Comparison of ENCODE assay signal across 9 mouse cellular contexts in the genomic region with DNA sequence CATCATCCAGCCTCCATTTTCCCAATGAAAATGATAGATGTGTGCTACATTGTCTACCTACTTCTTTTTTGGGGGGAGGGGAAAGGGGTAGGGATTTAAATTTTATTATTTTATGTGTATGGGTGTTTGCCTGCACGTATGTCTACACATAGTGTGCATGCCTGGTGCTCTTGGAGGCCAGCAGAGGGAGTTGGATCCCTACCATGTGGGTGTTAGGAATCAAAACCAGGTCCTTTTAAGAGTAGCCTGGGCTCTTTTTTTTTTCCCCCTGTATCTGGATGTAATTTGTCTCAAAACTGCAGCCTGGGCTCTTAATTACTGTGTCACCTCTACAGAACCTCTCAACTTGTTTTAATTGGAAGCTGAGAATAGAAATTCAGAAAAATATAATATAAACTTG.
DNase-seq lines count a peak whose midpoint lies in the region; ATAC-seq and TF ChIP-seq lines count a peak whose summit lies in the region.
"Had no signal": no experiment of that assay in that cellular context is flagged by ENCODE, and none has a peak within 500 bp of the region (broad histone marks: within the 10 kb centered on the region; RNA-seq: fewer than 3 reads in every experiment).

No protein-coding gene starts in this region.

- no peaks in the 10 kb centered on the region for H3K27me3 ChIP-seq in kidney, postnatal 0 days (ENCODE audit: insufficient read depth, low read length)
- no peaks in the 10 kb centered on the region for H3K27me3 ChIP-seq in kidney, embryonic 16.5 days (ENCODE audit: insufficient read depth, low read length)
- H3K27me3 ChIP-seq: limb, embryonic 15.5 days had no signal

- ATAC-seq in kidney, postnatal 0 days (replicated peaks; ENCODE audit: low FRiP score, low read depth) = no peak
- no peak for ATAC-seq in kidney, embryonic 16.5 days (ENCODE audit: low FRiP score, low TSS enrichment)

- no peak overlapping the region for H3K4me3 ChIP-seq in kidney, postnatal 0 days (replicated peaks; ENCODE audit: low read depth, low read length)
- no peak overlapping the region for H3K4me3 ChIP-seq in kidney, embryonic 16.5 days (ENCODE audit: low read length)
- H3K4me3 ChIP-seq: limb, embryonic 15.5 days had no signal

- no peaks in the 10 kb centered on the region for H3K4me1 ChIP-seq in kidney, postnatal 0 days (replicated peaks; ENCODE audit: insufficient read depth, low read length)
- no peaks in the 10 kb centered on the region for H3K4me1 ChIP-seq in kidney, embryonic 16.5 days (ENCODE audit: insufficient read depth, low read length)
- H3K4me1 ChIP-seq: limb, embryonic 15.5 days had no signal

- no peak overlapping the region for H3K4me2 ChIP-seq in kidney, postnatal 0 days (ENCODE audit: low read length)
- H3K4me2 ChIP-seq in kidney, embryonic 16.5 days (replicated peaks; ENCODE audit: low read depth, low read length) = no peak overlapping the region
- H3K4me2 ChIP-seq: limb, embryonic 15.5 days had no signal

- DNase-seq in adrenal gland, adult 2 months = peak; percentile 30
- no peak for DNase-seq in adrenal gland, postnatal 4 days (ENCODE audit: low spot score in 2 of 2)
- peak; percentile 21 for DNase-seq in kidney, postnatal 0 days (ENCODE audit: low spot score)
- DNase-seq in NIH3T3 (ENCODE audit: low read depth) = peak; percentile 47
- DNase-seq in lung, postnatal 10 days = peak; percentile 9
- DNase-seq in layer of hippocampus, postnatal 36 days = no peak
- no peak for DNase-seq in left cerebral cortex, postnatal 25 days (ENCODE audit: low spot score in 2 of 2)

- no peaks in the 10 kb centered on the region; the same call in 1 of the 2 replicates for H3K36me3 ChIP-seq in kidney, postnatal 0 days (ENCODE audit: insufficient read depth, low read length)
- peaks cover 6% of the 10 kb centered on the region; the same call in 1 of the 2 replicates for H3K36me3 ChIP-seq in kidney, embryonic 16.5 days (ENCODE audit: insufficient read depth, low read length)

- intact Hi-C loops in left cerebral cortex, postnatal 25 days (cut with DNase I) = no loop called here

- H3K9ac ChIP-seq in kidney, postnatal 0 days (ENCODE audit: low read depth, low read length) = no peak overlapping the region
- no peak overlapping the region for H3K9ac ChIP-seq in kidney, embryonic 16.5 days (replicated peaks; ENCODE audit: low read length)
- H3K9ac ChIP-seq: limb, embryonic 15.5 days had no signal

- H3K27ac ChIP-seq in kidney, postnatal 0 days = no peak overlapping the region
- H3K27ac ChIP-seq in kidney, embryonic 16.5 days (ENCODE audit: low read length) = no peak overlapping the region
- H3K27ac ChIP-seq: limb, embryonic 15.5 days had no signal

- WGBS in kidney, postnatal 0 days = 65% methylated on average over 1 of the region's 1 CpGs
- 84% methylated on average over 1 of the region's 1 CpGs for WGBS in kidney, embryonic 16.5 days

- TF ChIP-seq CTCF in kidney, postnatal 0 days (IDR thresholded peaks at IDR 0.05; ENCODE audit: low read depth) = peak; percentile 49; the same call in 1 of the 2 replicates

- no peaks in the 10 kb centered on the region for H3K9me3 ChIP-seq in kidney, postnatal 0 days (replicated peaks; ENCODE audit: low read length)
- H3K9me3 ChIP-seq in kidney, embryonic 16.5 days (ENCODE audit: low read length) = no peaks in the 10 kb centered on the region
- H3K9me3 ChIP-seq: limb, embryonic 15.5 days had no signal

Comparison
In these comparisons a context has a peak if more than half of its experiments do, and no peak if none do; other contexts are left out.
1. DNase-seq: peak in adrenal gland, adult 2 months (single experiment), kidney, postnatal 0 days (single experiment), NIH3T3 (single experiment) and lung, postnatal 10 days (single experiment); none in adrenal gland, postnatal 4 days (0 of 2), layer of hippocampus, postnatal 36 days (0 of 2) and left cerebral cortex, postnatal 25 days (0 of 2).